Mouse (Mus musculus): ENCODE data around the gene Fbxo28.
A peak's percentile ranks its signal among the peaks of the same experiment; 100 is the strongest.

Gene Fbxo28

GRCm38 (mm10) chr1:182288601-182289000 lies 52.8 kb downstream of the Fbxo28 start:
- DNase-seq (ENCODE audit: low spot score): no peak

DNA sequence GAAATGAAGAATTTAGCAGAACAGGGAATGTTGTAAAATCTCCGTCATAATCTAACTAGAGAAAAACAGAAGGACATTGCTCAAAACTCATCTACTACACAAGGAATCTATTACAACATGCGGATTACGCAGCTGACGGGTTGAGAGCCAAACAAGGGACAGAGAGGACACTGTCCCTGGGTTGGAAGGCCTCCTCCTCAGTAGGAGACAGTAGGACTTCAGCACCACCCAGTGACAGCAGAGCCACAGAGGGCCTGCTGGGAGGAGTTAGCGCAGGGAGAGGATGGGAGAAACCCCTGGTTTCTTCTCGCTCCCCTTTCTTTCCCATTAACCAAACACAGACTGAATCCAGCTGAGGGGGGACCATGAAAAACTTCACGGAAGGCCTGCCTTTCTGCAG lies 53.6 kb downstream of the Fbxo28 start:
- no peak for DNase-seq (ENCODE audit: low spot score)

DNA sequence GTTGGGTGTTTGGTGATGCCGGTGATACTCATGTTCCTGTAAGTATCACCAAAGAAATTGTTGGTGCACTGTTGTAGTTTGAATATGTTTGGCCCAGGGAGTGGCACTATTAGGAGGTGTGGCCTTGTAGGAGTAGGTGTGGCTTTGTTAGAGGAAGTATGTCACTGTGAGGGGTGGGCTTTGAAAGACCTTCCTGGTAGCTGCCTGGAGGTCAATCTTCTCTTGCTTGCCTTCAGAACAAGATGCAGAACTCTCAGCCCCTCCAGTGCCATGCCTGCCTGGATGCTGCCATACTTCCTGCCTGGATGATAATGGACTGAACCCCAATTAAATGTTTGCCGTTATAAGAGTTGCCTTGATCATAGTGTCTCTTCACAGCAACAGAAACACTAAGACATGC lies 56.6 kb downstream of the Fbxo28 start:
- no peak for DNase-seq (ENCODE audit: low spot score)

- peak; percentile 10 for DNase-seq (ENCODE audit: low spot score)
These were observed 58.2 kb downstream of the Fbxo28 start for GRCm38 (mm10) chr1:182283231-182283630.

GRCm38 (mm10) chr1:182282091-182283075 lies 59.0 kb downstream of the Fbxo28 start, which contains the start of gene Degs1:
TSS of gene Degs1 (minus strand) at chr1:182282804.
- DNase-seq (ENCODE audit: low spot score): peak; percentile 95

DNA sequence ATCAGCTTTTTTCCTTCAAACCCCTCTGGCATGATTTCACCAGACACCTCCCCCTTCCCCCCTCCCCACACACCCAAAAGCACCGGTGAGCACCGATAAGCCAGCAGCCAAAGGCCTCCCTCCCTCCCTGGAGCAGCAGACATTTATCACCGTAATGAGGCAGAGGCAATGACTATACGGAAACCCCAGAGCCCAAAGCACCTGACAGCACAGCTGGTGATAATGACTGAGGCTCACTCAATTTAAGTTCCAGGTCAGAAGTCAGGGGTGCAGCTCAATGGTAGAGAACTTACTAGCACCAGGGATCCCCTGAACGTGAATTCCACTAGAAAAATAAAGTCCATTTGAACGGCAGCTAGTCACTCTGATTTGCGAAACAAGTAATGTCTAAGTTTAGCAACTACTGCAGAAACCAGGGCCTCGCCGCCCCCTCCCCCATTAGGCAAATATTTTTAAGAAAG lies 60.1 kb downstream of the Fbxo28 start:
- no peak for DNase-seq (ENCODE audit: low spot score)

DNA sequence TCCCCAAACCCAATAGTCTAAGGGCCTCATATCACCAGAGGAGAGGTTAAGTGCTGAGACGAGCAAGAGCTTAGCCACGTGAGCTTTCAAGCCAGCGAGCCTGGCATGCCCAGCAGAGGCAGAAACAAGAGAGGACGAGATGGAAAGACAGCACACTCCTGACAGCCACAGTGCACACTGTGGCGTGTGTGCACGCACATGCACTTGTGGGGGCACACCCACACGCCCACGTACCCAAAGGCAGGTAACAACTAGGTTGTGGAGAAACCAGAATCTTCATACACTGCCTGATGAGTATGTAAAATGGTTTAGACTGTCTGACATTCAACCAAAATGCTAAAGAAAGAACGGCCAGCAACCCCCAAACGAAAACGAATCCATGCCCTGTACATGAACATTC lies 60.9 kb downstream of the Fbxo28 start:
- DNase-seq (ENCODE audit: low spot score): no peak

- DNase-seq (ENCODE audit: low spot score): no peak
These were observed 61.4 kb downstream of the Fbxo28 start for GRCm38 (mm10) chr1:182280046-182280445.

DNA sequence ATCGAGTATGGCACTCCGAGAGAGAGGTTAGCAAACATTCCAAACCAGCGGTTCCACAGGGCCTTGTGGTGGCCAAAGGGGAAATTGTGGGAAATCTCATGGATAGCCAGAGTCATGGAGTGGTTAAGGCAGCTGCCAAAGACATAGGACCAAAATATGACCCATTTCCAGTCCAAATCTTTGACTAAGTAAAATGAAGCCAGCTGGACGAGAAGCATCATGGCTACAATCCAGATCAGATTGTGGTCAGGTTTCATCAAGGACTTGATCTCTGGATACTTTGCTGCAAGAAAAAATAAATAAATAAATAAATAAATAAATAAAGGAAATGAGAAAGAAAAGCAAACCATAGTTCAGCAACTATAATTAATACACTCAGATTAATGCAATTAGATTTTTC lies 62.0 kb downstream of the Fbxo28 start:
- DNase-seq (ENCODE audit: low spot score): no peak

- no peak for DNase-seq (ENCODE audit: low spot score)
These were observed 66.3 kb downstream of the Fbxo28 start for GRCm38 (mm10) chr1:182275109-182275508.

GRCm38 (mm10) chr1:182271632-182272031 lies 69.8 kb downstream of the Fbxo28 start:
- no peak for DNase-seq (ENCODE audit: low spot score)

- DNase-seq (ENCODE audit: low spot score): no peak
These were observed 70.3 kb downstream of the Fbxo28 start for GRCm38 (mm10) chr1:182271130-182271529.

- no peak for DNase-seq (ENCODE audit: low spot score)
These were observed 73.1 kb downstream of the Fbxo28 start for GRCm38 (mm10) chr1:182268317-182268716.

DNA sequence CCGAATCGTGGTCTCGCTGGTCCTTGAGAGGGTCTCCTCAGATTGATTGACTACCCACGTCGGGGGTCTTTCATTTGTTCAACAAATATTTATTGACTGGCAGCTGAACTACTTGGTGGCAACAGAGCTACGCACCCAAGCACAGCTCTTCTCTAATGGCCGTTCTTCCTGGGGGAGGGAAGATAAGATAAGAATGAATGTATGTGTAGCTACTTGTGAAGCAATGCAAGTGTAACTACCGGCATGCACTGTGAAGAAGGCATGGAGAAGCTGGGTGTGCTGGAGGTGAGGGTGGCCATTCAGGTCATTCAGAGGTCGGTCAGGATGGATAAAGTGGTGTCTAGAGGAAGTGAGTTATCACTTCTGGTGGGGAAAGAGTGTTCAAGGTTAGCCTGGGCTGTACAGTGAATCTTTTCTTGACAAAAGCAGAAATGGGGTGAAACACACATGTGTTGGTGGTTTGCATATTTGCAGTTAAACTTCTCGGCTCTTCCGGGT lies 75.4 kb downstream of the Fbxo28 start:
- no peak for DNase-seq (ENCODE audit: low spot score)
